Mouse (Mus musculus): ENCODE data around the gene Hspb1. TPM values are rescaled to one million over a fixed set of nuclear protein-coding genes. Genes with fewer than 3 reads are reported as not detected.

Hspb1 gene
- polyA plus RNA-seq, 1 experiment from 2014 or later = 36.9 TPM

DNA sequence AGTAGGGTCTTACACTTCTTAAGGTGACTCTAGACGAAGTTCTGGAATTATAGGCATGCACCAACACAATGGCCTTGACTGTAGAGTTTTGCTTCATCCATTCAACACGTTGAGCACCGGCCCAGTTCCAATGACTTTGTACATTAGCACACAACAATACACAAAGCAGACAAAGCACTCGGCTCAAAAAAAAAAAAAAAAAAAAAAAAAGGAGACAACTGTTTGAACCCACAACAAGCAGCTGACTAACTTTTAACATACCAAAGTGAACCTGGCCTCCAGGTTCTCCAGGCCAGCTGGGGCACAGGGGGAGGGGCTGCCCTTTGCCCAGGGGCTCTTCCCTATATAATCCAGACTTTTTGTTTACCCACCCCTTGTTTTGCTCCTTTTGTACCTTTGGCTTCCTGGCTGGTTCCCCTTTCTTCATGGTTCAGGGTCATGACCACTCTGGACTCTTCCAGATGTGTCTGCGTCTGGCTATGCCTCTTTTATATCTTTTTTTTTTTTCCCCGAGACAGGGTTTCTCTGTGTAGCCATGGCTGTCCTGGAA, 48.0 kb downstream of the Hspb1 start:
- Histone ChIP-seq H3K4me1 (ENCODE audit: control insufficient read depth, insufficient read depth, low read length) (peaks cover 11% of the 10 kb centered on the region; the same call in 1 of the 2 replicates), H3K27me3 (ENCODE audit: control insufficient read depth, insufficient read depth, low read length) (no peaks in the 10 kb centered on the region), H3K4me3 (ENCODE audit: low read length) (no peak overlapping the region), H3K9me3 (ENCODE audit: control insufficient read depth, low read length) (no peaks in the 10 kb centered on the region), H3K27ac (ENCODE audit: low read depth, low read length) (no peak overlapping the region), H3K4me2 (replicated peaks; ENCODE audit: low read depth, low read length) (no peak overlapping the region), H3K9ac (ENCODE audit: low read depth, low read length) (no peak overlapping the region), H3K36me3 (ENCODE audit: control insufficient read depth, insufficient read depth, low read length) (peaks cover 18% of the 10 kb centered on the region)
- 78% methylated on average over 6 of the region's 6 CpGs for WGBS
- ATAC-seq (ENCODE audit: low FRiP score, low TSS enrichment) = no peak

Other genes starting within 250 kb of the Hspb1 start
- 51.8 and 64.2 TPM in 2 replicates for gene Por, start 217.9 kb upstream of the Hspb1 start, polyA plus RNA-seq (2014; fragmentation: Nextera tagmentation; extraction: Ambion mirVana)
- gene Tmem120a, start 143.5 kb upstream of the Hspb1 start, polyA plus RNA-seq (2014; fragmentation: Nextera tagmentation; extraction: Ambion mirVana) = 64.7 and 65.1 TPM in 2 replicates
- 0.19 and 0.72 TPM in 2 replicates for gene Styxl1, start 109.5 kb upstream of the Hspb1 start, polyA plus RNA-seq (2014; fragmentation: Nextera tagmentation; extraction: Ambion mirVana)
- gene Mdh2, start 109.4 kb upstream of the Hspb1 start, polyA plus RNA-seq (2014; fragmentation: Nextera tagmentation; extraction: Ambion mirVana) = 429 and 590 TPM in 2 replicates
- 0.09 and 0.11 TPM in 2 replicates for gene Srrm3, start 81.0 kb upstream of the Hspb1 start, polyA plus RNA-seq (2014; fragmentation: Nextera tagmentation; extraction: Ambion mirVana)
- gene Ywhag, start 46.7 kb downstream of the Hspb1 start, polyA plus RNA-seq (2014; fragmentation: Nextera tagmentation; extraction: Ambion mirVana) = 90.2 and 105 TPM in 2 replicates
- 10.2 and 10.3 TPM in 2 replicates for gene Ssc4d, start 86.6 kb downstream of the Hspb1 start, polyA plus RNA-seq (2014; fragmentation: Nextera tagmentation; extraction: Ambion mirVana)
- 0.29 TPM in 1 of 2 replicates, not detected in the other for gene Zp3, start 92.2 kb downstream of the Hspb1 start, polyA plus RNA-seq (2014; fragmentation: Nextera tagmentation; extraction: Ambion mirVana)
- 24.0 and 26.6 TPM in 2 replicates for gene Dtx2, start 106.9 kb downstream of the Hspb1 start, polyA plus RNA-seq (2014; fragmentation: Nextera tagmentation; extraction: Ambion mirVana)
- gene Upk3b, start 150.6 kb downstream of the Hspb1 start, polyA plus RNA-seq (2014; fragmentation: Nextera tagmentation; extraction: Ambion mirVana) = 0.85 and 0.99 TPM in 2 replicates
- gene Upk3bl, start 166.6 kb downstream of the Hspb1 start, polyA plus RNA-seq (2014; fragmentation: Nextera tagmentation; extraction: Ambion mirVana) = 1.3 and 2.2 TPM in 2 replicates
- gene Rasa4, start 196.0 kb downstream of the Hspb1 start, polyA plus RNA-seq (2014; fragmentation: Nextera tagmentation; extraction: Ambion mirVana) = 13.5 and 17.5 TPM in 2 replicates
- gene Polr2j, start 228.7 kb downstream of the Hspb1 start, polyA plus RNA-seq (2014; fragmentation: Nextera tagmentation; extraction: Ambion mirVana) = 270 and 326 TPM in 2 replicates
- 32.2 and 40.0 TPM in 2 replicates for gene Lrwd1, start 248.2 kb downstream of the Hspb1 start, polyA plus RNA-seq (2014; fragmentation: Nextera tagmentation; extraction: Ambion mirVana)
- gene Alkbh4, start 248.2 kb downstream of the Hspb1 start, polyA plus RNA-seq (2014; fragmentation: Nextera tagmentation; extraction: Ambion mirVana) = 12.5 and 16.0 TPM in 2 replicates